Mouse (Mus musculus): ENCODE data around the gene Smurf2. TPM values are rescaled to one million over a fixed set of nuclear protein-coding genes. Genes with fewer than 3 reads are reported as not detected.

Smurf2 gene
- total RNA-seq (2022) = 10 to 100 TPM; 26.1 to 32.9 (median 28.6) TPM

GRCm38 (mm10) chr11:106920551-106921379 is at the start of gene Smurf2:
TSS of gene Smurf2 (minus strand) at chr11:106920715.
- peak; percentile 52 to 74 for DNase-seq (ENCODE audit: low spot score in 2 of 2)

DNA sequence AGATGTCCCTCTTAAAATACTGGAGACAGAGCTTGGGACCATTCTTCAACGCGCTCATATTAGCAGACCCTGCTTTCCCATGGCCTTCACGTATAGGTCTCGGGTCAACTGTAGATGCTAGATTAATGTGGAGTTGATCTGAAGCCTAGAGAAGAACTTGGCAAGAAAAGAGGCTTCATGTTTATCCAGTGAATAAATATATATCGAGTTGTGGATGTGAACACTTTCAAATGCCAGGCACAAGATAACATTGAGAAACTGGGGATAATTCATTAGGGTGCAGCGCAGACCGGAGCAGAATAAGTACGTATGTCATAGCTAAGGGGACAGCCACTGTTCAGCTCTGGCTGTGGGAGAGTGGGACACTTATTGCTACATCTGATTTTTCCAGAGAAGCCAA is 49.3 kb upstream of the Smurf2 start:
- no peak for DNase-seq (ENCODE audit: low spot score in 2 of 2)

DNA sequence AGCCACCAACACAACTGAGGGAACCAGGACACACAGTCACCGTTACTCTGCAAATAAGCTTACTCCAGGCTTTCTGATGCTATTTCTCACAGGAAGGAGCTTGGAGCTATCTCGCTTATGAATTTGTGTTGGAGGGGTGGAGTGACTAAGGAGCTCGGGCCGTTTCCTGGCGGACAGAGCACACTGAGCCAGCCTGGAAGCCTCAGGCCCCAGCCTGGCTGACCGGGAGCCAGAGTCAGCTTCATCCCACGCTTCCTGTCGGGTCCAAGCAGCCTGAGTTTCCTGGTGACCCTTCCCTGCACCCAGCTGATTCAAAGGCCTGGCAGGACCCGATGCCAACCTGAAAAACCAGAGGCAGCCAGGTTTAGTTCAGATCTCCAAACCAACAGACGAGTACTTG is 47.1 kb upstream of the Smurf2 start:
- DNase-seq (ENCODE audit: low spot score in 2 of 2) = no peak

- DNase-seq (ENCODE audit: low spot score in 2 of 2) = no peak
These were observed 45.4 kb upstream of the Smurf2 start for GRCm38 (mm10) chr11:106965881-106966280.

GRCm38 (mm10) chr11:106962310-106962709 is 41.8 kb upstream of the Smurf2 start:
- DNase-seq (ENCODE audit: low spot score in 2 of 2) = no peak

DNA sequence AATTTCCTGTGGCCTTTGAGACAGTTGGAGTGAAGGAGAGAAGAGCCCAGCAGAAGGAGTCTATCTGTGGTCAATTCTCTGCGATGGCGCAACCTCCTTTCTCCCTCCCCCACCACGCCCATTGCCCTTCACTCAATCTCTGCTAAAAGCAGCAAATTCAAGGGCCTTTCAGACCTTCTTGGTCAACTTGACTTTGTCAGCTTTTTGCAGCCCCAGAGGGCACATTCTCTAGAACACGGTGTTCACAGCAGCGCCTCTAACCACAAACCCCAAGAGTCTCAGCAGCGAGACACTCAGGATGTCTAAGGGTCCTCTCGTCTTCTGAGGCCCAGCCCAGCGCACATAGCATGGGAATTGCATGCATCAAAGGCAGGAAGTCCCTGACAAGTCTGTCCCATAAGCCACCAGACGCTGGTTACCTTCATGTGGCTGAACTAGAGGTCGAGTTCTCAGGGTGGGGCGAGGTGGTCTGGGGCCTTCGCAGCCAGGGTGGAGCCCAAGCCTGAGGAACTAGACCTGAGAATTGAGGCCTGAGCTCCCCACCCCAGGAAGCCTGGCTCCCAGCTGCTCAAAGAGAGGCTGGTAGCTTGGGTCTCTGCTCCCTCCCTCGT is 41.1 kb upstream of the Smurf2 start:
- DNase-seq (ENCODE audit: low spot score in 2 of 2) = no peak

- no peak for DNase-seq (ENCODE audit: low spot score in 2 of 2)
These were observed 38.6 kb upstream of the Smurf2 start for GRCm38 (mm10) chr11:106959121-106959520.

DNA sequence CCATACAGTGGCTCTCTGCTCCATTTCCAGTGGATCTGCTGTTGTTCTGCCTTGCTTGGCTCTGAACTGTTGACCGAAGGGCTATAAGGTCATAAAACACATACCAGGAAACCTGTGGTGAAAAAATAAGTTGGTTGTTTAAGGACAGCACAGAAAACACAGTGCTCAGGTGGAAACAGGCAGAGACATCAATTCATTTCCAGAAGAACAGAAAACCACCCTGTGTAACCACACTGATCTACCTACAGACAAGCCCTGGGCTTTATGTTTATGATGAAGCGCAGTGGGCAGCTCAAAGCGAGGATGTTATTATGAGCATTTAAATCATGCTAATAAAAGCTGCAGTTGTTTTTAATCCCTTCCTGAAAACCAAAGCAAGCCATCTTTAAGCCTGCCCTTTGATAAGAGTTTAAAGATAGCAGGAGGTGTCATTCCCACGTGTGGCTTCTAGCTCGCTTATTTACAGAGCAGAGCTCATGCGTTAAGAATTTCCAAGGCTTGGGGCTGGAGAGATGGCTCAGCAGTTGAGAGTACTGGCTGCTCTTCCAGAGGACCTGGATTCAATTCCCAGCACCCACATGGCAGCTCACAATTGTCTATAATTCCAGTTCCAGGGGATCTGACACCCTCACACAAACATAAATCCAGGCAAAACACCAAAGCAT is 38.0 kb upstream of the Smurf2 start:
- DNase-seq (ENCODE audit: low spot score in 2 of 2) = no peak

- DNase-seq (ENCODE audit: low spot score in 2 of 2) = no peak
These were observed 36.9 kb upstream of the Smurf2 start for GRCm38 (mm10) chr11:106957271-106957980.

- DNase-seq (ENCODE audit: low spot score in 2 of 2) = no peak
These were observed 34.1 kb upstream of the Smurf2 start for GRCm38 (mm10) chr11:106954566-106954965.

DNA sequence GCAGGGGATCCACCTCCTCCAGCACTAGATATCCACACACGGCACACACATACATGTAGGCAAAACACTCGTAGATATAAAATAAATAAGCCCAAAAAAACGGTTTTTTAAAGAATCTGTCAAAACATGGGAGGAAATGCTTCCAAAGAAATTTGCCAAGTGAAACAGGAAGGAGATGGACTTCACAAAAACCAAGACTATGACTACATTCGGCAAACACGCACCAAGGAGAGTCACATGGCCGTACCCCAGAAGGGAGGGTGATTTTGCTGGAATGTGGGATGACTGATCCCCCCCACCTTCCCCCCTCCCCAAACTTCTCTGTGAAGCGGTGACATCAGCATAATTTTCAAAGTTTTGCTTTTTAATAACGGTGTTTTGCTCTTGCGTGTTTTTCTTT is 33.6 kb upstream of the Smurf2 start:
- no peak for DNase-seq (ENCODE audit: low spot score in 2 of 2)

DNA sequence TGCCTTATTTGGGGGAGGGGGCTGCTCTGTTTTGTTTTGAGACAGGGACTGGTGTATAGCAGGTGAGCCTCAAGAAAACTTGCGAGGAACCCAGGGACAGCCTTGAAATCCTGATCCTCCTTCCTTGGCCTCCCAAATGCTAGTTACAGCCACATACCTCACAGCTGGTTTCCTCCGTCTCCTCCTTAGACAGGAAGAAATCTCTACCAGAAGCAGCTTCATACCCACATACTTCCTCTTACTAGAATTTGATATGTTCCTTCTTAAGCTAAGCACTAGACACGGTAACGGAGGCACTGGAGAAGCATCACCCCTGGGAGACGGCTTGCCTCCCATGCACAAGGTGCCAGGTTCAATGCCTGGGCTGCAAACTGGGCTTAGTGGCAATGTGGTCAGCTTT is 16.8 kb upstream of the Smurf2 start:
- DNase-seq (ENCODE audit: low spot score in 2 of 2) = no peak

DNA sequence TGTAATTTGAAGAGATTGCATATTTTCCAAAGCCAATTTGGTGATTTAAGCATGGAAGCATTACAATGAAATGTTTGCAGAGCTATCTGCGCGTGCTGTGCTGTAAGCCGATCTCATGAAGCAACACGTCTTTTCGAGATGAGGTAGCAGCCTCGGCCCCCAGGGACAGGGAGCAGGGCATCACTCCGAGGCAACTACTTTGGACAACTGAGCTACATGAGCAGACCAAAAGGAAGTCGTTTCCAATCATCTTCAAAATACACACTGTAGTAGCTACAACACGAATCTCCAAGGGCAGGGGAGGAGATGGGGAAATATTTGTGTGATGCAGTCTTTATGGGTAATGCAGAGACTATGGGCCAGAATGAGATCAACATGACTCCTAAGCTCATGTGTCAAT is 9.9 kb upstream of the Smurf2 start:
- DNase-seq (ENCODE audit: low spot score in 2 of 2) = no peak

DNA sequence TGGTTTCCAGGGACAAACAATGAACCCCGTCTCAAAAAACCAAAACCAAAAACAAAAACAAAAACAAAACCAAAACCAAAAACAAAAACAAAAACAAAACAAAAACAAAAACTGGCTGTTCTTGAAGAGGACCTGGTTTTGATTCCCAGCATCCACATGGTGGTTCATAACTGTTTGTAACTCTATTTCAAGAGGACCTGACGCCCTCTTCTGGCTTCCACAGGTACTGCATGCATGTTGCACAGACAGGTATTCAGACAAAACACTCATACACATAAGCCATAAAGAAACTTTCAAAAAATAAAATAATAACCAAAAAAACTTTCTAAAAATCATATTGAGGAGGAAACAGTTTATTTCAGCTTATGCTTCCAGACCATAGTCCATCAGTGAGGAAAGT is 8.4 kb upstream of the Smurf2 start:
- no peak for DNase-seq (ENCODE audit: low spot score in 2 of 2)

DNA sequence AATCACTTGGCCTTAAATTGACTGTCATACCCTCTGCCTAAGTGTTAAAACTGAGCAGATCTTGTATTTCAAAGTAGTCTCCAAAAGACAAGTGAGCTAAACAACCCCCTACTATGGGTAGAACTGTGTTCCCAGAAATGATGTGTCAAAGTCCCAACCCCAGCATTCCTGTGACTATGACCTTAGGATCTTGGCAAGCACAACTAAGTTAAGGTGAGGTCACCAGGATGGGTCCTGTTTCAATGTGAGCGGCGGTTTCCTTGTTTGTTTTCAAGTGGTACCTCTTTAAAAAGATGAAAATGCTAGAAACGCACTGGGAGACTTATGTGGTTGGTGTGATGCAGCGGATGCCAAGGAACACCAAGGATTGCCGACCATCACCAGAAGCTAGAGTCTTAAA is 7.4 kb upstream of the Smurf2 start:
- DNase-seq (ENCODE audit: low spot score in 2 of 2) = no peak

DNA sequence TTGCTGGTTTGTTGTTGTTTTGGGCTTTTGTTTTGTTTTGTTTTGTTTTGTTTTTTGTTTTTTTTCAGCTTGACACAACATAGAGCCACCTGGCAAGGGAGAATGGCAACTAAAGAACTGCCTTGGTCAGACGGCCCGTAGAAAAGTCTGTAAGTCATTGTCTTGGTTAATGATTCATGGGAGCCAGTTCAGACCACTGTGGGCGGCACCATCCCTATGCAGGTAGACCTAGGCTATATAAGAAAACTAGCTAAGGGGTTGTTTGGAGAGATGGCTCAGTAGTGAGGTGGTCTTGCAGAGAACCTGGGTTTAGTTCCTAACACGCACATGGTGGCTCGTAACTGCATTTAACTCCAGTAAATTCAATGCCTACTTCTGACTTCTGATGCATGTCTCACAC is 6.7 kb upstream of the Smurf2 start:
- no peak for DNase-seq (ENCODE audit: low spot score in 2 of 2)

GRCm38 (mm10) chr11:106926732-106927131 is 6.2 kb upstream of the Smurf2 start:
- DNase-seq (ENCODE audit: low spot score in 2 of 2) = no peak

GRCm38 (mm10) chr11:106919612-106920550 is 634 bp downstream of the Smurf2 start:
- peak in 1 of 2 experiments; percentile 13 for DNase-seq (ENCODE audit: low spot score in 2 of 2)

DNA sequence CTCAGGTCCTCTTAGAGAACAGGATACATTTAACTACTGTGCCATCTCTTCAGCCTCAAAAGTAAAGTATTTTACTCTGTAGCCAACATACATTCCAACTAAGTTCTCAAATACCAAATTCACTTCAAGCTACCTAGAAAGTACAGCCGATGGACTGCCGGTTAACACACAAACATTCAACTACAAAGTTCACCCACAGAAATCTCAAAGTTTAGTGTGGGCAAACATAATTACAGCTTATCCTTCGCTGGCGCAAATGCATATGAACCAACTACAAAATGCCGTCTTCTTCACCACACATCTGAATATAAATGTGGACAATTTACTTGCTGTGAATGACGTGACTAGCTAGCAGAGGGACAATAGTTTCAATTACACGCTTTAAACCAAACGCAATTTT is 1.6 kb downstream of the Smurf2 start:
- no peak for DNase-seq (ENCODE audit: low spot score in 2 of 2)

- no peak for DNase-seq (ENCODE audit: low spot score in 2 of 2)
These were observed 9.3 kb downstream of the Smurf2 start for GRCm38 (mm10) chr11:106911257-106911656.

- DNase-seq (ENCODE audit: low spot score in 2 of 2) = no peak
These were observed 12.5 kb downstream of the Smurf2 start for GRCm38 (mm10) chr11:106908016-106908415.

Measured in layer of hippocampus, adult 8-10 months (tissue).